Mouse (Mus musculus) erythroblast, adult 5-6 weeks (primary cell): ENCODE measurements around the gene Atg5. TPM values are rescaled to one million over a fixed set of nuclear protein-coding genes. Genes with fewer than 3 reads are reported as not detected.

ENCODE experiments used
- ATAC-seq: replicated peaks from 2 replicates; pipeline ENCODE4 v1.8.0; 2016; ENCODE audit warnings: moderate number of reproducible peaks, mild to moderate bottlenecking, moderate TSS enrichment, inconsistent platforms; ENCODE audit not compliant: poor library complexity, low FRiP score, severe bottlenecking
- total RNA-seq, 2 experiments: library from RNA; stranded (forward) in 1 of 2; stranded (reverse) in 1 of 2; fragments of 150-400 nt in 1 of 2; fragments of 200-764, 138-1000 nt in 1 of 2; gene quantifications; 2 replicates each; pipeline versions ENCODE4 v1.2.3 to v1.2.4; 2015 to 2017; ENCODE audit warnings: low replicate concordance in 2 of 2

Gene Atg5
- total RNA-seq, 2 experiments from 2014 or later = 13.5 to 33.8 TPM

DNA sequence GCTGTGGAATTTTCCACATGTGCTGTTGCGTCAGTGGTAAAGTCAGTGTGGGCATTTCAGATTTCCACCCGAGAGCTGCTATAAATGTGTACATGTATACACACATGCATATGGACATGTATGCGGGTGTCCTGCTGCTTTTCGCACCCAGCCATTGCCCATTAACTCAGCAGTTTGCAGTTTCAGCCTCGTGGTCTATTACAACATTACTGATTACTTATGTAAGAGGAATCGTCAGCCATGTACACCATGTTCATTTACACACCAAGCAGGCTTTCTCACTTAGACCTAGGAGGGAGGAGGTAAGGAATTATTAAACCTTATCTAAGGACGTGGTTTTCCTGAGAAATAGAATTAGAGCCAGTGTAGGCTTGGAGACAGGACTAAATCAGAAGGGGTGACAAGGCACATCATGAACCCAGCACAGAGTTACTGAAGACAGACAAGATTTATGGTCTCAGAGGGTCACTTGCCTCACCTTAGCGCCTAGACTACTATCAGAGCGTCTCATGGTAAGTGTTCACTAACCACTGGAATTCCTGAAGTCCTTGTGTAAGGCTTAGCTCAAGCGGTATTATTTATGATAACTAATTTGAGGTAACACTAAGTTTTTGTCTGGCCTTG is 79.5 kb downstream of the Atg5 start:
- ATAC-seq = no peak

DNA sequence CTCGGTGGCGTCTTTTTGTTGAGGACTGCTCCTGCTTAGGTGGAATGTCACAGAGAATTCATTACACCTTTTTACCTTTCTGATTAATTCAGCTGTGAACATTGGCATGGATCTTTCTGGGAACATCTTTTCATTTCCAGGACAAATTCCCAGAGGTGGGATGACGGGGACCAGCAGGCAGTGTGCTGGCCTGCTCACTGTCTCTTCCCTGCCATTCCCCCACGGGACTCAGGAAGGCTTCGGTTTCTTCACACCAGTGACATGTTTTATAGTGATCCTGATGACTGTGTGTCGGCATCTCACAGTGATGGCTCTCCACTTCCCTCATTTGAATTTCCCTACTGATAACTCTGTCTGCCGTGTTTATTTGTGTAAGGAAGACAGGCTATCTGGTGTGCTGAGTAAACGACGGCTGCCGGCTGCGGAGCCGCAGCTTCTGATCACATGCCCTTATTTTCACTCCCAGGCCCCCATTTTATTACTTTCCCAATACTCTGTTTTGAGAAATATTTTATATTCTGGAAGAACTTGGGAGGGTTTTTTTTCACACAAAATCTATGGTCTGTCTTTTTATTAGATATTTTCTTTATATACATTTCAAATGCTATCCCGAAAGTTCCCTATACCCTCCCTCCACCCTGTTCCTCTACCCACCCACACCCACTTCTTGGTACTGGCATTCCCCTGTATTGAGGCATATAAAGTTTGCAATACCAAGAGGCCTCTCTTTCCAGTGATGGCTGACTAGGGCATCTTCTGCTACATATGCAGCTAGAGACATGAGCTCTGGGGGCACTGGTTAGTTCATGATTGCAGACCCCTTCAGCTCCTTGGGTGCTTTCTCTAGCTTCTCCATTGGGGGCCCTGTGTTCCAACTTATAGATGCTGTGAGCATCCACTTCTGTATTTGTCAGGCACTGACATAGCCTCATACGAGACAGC is 80.6 kb downstream of the Atg5 start:
- no peak for ATAC-seq

DNA sequence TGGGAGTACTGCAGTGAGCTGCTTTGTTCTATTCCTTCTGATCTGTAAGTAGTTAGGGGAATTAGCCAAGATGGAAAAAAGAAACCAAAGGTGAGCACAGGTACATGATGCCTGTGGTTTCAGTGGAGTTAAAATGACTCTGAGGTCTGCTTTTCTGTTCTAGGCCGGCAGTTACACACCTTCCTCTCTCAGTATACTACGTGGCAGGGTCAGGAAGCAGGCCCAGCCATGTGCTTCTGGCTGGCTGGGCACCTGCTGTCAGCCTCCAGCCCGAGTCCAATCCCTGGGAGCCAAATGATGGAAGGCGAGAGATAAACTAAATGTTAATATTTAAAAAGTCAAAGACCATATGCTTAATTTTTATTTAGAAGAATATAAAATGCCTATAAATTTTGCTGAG is 85.3 kb downstream of the Atg5 start:
- no peak for ATAC-seq

DNA sequence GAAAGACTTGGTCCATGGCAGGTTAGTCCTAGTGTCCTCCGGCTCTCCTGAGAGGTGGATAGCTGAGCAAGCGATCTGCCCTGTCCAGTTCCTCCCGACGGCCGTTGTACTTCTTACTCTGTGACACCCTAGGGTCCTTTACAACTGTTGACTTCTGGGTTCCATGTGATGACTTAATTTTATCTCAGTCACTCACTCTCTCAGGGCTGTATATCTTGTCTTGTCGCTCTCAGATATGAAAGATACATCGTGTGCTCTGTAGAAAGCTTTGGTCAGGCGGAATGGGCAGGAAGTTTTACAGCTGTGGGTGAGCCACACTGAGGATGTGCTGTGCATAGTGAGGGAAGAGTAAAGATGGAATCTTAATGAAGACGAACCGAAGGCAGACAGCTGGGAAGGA is 86.2 kb downstream of the Atg5 start:
- no peak for ATAC-seq

DNA sequence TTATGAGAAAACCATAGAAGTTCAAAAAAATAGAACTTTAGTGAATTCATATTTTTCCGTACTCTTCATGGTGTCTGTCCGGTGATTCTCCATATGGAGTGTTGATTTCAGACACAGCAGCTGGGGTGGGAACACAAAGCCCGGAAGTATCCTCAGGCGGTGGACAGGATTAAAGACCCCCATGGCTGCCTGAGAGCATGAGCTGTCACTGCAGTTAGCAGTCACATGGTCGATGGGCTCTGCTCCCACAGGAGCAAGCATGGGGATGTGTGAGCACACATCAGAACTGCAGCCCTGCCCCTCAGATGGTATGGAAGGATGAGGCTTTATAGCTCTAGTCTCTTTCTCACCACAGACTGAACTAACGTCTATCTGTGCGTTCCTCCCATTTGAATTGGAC is 87.1 kb downstream of the Atg5 start:
- ATAC-seq = no peak

DNA sequence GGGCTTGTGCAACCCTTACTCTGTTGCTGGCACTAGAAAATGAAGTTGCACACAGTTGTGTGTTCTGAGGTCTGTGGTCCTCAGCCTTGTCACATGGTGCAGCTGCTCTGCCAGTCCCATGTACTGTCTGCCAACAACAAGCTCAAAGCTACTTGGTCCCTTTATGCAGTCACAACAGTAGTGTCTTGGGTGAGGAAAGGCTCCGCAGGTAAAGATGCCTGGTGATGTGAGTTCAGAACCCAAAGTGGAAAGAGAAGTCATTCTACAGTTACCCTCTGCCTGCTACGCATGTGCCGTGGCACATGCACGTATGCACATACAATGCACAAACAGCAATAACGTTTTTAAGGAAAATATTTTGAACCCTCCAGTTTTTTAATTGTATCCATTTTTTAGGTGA is 88.5 kb downstream of the Atg5 start:
- no peak for ATAC-seq

DNA sequence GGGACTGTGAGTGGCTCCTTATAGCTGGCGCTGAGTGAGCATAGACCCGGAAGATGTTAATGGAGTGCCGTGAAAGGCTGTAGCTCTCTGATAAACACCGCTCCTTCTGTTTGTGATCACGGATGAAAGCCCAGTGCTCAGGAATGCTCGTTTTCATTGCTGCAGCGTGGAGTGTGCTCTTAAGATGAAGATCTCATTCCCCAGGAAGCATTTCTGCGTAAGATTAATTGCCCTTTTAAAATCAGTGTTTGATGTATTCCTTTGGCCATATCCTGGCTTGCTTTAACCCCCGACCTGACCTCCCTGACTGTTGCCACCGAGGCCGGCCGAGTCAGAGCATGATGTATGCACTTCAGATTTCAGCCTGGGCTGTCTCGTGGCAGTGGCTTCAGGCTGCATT is 89.2 kb downstream of the Atg5 start:
- ATAC-seq = no peak

DNA sequence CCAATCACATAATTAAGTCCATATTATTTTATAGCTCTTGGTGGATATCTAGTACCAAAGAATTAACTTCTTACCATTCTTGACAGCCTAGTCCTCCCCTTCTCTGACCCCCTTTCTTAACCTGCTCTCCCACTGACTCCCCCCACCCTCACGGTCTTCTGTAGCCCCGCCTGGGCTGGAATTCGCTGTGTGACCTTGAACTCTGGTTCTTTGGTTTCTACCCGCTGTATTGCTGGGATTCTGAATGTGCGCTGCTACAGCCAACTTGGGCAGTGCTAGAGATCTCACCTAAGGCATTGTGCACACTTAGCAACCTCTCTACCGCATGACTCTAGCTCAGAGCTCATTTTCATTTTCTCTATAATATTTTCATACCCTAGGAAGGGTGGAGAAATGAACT is 90.7 kb downstream of the Atg5 start:
- no peak for ATAC-seq

DNA sequence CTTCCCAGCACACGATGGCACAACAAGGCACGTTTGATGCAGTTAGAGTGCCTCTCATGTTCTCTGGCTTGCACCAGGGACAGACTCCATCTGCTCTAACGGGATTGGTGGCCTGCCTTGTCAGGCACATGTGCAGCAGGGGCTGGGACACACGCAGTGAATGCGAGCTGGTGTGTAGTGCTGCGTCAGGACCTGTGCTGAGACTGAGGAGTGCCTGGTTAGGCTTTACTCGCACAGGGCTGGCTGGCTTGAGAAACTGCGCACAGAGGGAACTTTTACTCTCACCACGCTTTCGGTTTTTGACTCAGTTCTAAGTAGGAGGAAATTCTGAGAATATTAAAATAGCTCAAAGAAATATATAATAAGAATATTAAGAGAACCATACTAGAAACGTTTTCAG is 92.5 kb downstream of the Atg5 start:
- no peak for ATAC-seq

DNA sequence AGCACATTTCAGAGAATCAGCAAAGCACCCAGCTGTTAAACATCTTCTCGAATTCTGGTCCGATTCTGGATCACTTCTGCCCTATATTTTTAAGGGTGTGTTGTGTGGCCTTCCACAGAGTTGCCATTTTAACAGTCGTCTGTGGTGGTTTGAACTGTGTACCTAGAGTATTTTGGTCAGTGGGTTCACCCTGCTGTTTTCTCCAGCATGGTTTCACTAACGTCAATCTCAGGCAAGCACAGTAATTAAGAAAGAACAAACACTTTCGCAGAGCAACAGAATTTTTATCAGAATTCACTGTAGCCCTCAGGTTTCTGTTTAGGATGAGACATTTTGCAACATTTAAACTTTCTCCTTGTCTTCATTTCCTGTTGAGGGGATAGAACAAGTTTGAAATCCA is 94.3 kb downstream of the Atg5 start:
- no peak for ATAC-seq

DNA sequence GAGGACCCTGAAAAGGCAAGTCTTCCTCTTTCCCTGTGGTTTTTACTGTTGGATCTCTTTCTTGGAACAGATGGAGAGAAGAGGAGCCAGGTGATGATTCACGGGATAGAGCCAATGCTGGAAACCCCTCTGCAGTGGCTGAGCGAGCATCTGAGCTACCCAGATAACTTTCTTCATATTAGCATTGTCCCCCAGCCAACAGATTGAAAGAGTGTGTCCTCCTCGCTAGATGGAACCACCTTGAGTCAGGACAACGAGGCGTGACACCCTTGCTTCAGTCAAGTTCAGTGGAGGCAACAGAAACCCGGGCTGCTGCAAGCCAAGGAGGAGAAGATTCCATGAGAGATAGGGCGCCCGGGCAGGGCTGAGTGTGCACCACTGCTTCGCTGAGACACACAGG is 94.7 kb downstream of the Atg5 start:
- no peak for ATAC-seq

DNA sequence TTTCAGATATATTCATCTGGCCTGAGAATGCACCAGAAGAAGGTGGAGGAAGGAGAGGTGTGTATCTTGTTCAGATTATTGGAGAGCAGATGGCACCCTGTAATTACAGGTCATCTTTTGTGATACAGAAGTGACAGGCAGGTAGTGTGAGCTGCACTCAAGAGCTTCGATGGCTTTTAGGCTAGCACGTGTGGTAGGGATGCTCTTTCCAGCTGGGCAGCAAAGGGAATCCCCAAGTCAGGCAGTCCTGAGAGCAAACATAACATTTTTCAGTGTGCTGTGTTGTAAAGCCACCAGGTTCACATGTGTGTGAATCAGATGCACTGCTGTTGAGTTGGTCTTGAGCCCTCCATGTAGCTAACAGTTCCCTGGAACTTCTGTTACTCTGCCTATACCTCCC is 98.0 kb downstream of the Atg5 start:
- ATAC-seq = no peak

DNA sequence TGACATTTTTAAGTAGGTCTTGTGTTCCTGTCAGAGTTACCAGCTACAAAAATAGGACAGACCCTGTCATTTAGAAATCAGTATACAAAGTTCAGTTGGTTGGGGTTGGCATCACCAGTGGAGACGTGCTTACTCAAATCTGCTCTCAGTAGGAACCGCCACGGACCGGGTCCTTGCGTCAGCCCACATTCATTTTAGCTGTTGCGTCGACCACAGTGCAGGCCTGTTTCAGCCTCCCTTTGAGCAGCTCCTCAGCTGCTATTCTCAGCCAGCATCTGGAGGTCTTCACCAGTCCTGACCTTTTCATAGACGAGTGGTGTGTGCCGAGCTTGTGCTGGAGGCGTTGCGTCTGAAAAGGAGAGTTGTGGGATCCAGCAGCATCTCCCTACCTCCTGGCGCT is 98.9 kb downstream of the Atg5 start:
- ATAC-seq = no peak

DNA sequence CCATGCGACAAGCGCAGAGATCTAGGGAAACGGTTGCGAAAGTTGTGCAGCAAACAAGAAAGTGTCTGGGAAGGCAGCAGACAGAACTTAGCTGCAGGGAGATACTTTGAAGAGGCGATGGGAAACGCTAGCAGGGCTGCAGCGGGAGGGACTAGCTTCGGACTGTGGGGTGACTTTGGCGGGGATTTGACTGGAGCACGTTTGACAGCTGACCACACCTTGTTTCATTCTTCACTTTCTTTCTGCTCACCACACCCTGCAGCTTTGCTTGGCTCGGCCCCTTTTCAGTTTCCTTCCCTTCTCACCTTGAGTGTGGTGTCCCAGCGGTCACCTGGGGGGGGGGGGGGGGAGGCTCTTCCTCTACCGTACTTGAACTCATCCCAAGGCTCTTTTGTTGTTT is 100.4 kb downstream of the Atg5 start:
- ATAC-seq = no peak

DNA sequence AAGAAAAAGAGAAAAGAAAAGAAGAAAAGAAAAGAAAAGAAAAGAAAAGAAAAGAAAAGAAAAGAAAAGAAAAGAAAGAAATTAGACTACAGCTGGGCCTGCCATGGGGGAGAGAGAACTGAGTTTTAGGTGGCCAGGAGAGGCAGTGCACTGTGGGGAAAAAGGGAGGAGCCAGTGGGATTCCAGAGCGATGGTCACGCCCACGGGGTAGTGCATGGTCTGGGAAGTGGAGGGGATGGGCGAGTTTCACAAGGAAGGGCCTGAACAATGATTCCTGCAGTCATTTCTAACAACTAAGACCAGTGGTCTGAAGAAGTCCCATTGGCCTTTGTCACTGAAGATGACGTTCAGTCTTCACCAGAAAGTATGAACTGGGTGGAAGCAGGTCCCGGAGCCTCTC is 102.5 kb downstream of the Atg5 start:
- no peak for ATAC-seq

DNA sequence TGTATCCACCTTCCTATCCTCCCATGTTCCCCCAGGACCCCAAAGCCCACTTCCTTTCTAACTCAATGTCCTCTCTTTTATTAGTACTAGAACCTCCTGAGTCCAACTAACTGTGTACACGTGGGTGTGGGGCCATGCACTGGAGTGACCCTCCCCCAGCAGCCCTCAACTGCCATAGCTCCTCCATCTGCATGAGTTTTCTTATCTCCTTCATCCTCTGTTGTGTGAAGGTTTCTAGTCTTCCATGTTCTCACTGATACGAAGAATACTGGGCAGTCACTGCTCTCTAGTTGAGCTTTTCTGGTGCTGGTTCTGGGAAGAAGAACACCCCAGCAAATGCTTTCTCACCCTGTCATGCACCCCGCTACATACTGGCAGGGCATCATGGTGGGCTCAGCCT is 104.1 kb downstream of the Atg5 start:
- no peak for ATAC-seq

DNA sequence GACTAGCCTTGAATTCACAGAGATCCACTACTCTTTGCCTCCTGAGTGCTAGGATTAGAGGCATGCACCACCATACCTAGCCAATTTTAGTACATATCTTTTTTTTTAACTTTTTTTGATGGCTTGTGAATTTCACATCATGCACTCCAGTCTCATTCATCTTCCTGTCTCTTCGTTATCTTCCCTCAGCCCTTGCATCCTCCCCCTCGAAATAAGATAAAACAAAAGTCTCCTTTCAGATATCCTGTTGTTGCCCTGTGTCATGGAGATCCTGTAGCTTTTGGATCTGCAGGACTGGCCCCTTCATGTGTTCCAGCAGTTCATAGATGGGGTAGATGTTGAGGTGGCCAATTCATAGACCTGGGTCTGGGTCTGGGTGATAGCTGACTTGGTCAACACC is 106.5 kb downstream of the Atg5 start:
- ATAC-seq = no peak

DNA sequence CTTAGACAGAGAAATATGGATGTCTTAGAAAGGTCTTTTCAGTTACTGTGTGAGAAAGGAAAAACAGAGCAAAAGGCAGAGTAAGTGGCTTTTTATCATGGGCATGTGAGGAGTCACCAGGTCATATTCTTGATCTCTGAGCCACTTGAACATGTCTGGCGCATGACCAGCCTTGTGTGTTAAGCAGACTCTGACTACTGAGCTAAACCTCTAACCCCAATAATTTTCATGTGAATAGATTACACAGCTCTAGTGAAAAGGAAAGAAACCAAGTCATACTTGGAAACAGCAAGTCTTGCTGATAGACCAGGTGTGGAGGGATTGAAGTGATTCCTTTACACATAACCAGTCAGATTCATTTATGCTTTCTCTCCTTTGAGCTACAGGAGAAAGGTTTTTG is 107.3 kb downstream of the Atg5 start:
- ATAC-seq = no peak

DNA sequence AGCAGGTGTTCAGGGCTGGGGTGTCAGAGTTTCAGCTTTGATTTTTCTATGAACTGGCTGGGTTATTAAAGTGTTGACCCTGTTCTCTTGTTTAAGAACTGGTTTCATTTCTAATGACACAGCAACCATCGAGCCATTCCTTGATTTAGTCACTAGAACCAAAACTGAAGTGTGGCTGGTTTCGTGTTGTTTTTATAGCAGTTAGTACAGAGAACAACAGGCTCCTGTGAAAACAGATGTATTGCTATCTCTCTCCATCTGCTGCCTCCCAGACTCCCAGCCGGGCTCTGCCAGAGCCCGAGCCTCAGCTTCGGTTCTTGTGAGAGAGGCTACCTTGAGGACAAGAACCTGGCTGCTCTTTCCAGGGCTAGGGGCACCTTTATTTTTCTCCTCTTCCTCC is 109.7 kb downstream of the Atg5 start:
- ATAC-seq = no peak

DNA sequence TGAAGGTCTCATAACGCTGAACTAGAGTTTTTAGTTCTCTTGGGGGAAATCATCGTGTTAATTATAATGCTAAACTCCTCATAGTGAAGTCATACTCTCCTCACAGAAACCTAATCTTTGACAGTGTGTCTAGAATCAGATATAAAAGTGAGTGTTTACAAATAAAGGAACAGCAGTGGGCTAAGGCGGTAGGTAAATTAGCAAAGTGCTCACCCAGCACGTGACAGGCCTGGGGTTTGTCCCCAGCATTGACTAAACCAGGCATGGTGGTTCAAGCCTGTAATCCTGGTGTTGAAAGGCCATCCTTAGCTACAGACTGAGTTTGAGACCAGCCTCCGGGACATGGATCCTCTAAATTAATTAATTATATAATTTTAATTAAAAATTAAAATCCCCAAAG is 110.2 kb downstream of the Atg5 start:
- no peak for ATAC-seq

DNA sequence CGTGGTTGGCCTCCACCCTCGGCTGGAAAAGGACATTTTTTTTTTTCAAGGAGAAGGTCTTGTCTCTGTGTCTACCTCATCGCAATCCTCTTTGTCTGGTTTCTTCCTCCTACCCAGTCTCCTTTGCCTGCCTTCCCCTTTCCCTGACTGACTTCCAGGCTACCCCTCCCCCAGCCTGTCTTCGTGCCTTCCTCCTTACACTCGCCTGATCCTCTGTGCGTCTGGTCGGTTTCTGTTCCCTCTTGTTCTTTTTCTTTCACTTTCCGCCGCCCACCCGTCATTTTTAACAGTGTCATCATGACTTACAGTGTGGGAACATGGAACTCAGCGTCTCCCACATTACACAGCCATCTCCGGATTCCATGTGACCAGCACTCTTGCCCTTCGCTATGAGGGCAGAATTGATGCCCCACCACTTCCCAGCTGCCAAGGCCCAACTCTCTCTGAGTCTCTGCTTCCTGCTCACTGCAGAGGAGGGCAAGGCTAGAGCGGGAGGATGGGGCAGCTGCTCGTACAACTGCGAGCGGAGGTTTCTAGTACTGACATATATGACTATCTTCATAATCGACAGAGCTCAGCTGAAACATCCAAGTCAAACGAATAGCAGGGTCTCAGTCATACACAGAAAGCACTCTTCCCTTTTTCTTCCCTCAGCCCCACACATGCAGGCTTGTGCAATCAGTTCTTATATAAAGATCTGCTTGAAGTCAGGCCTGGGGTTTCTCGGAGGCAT is 112.5 kb downstream of the Atg5 start:
- no peak for ATAC-seq
